Mouse (Mus musculus) liver (tissue): ENCODE data around the gene Ppp2r5a.

Experiments used
- DNase-seq: peaks from one replicate; pipeline ENCODE4 v3.0.0-alpha.2; 2020; ENCODE audit warnings: mixed read lengths

Ppp2r5a gene

GRCm38 (mm10) chr1:191375644-191375998 is 27.5 kb downstream of the Ppp2r5a start:
- no peak for DNase-seq

- peak; percentile 66 for DNase-seq
These were observed 28.0 kb downstream of the Ppp2r5a start for GRCm38 (mm10) chr1:191374993-191375643.

DNA sequence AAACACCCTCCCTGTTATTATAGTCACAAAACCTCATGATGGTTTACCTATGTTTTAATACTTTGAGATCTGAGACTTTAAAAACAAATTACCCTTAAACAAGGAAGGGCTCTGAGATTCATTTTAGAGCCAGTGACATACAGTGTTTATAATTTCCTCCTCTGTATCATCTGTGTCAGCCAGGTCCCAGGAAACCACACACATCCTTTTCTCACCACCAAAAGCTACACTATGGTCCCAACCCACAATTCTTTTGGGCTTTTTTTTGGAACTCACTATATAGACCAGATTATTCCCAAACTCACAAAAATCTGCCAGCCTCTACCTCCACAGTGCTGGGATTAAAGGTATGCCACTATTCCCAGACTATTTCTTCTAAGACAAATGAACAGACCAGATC is 33.9 kb downstream of the Ppp2r5a start:
- no peak for DNase-seq

- no peak for DNase-seq
These were observed 34.9 kb downstream of the Ppp2r5a start for GRCm38 (mm10) chr1:191368193-191368592.

DNA sequence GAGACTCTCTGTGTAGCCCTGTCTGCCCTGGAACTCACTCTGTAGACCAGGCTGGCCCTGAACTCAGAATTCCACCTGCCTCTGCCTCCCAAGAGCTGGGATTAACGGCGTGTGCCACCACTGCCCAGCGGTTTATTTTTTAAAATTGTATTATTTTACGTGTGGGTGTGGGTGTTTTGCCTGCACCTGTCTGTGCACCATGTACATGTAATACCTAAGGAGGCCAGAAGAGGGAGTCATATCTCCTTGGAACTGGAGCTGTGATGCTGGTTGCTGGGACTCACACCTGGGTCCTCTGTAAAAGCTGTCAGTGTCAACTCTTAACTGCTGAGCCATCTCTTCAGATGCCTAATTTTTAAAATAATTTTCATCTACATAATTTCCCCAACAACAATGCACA is 38.6 kb downstream of the Ppp2r5a start:
- no peak for DNase-seq

DNA sequence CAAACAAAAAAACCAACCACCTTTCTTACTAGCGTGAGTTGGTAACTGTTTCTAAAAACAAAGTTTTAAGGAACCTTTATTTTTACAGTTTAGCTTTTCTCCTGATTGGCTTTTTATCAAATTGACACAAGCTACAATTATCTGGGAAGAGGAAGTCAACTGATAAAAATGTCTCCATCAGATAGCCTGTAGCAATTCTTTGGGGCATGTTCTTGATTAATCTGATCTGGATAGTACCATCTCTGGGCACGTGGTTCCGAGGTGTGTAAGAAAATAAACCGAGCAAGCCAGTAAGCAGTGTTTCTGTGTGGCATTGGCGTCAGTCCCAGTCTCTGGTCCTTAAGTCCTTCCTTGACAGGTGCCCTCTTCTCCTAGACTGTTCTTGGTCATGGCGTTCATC is 40.7 kb downstream of the Ppp2r5a start:
- no peak for DNase-seq

GRCm38 (mm10) chr1:191359478-191359877 is 43.6 kb downstream of the Ppp2r5a start:
- DNase-seq: no peak

GRCm38 (mm10) chr1:191356936-191357335 is 46.1 kb downstream of the Ppp2r5a start:
- DNase-seq: no peak

- no peak for DNase-seq
These were observed 49.2 kb downstream of the Ppp2r5a start for GRCm38 (mm10) chr1:191353836-191354235.

- DNase-seq: peak; percentile 43
These were observed 50.1 kb downstream of the Ppp2r5a start for GRCm38 (mm10) chr1:191352786-191353488.

- no peak for DNase-seq
These were observed 52.7 kb downstream of the Ppp2r5a start for GRCm38 (mm10) chr1:191350355-191350754.

DNA sequence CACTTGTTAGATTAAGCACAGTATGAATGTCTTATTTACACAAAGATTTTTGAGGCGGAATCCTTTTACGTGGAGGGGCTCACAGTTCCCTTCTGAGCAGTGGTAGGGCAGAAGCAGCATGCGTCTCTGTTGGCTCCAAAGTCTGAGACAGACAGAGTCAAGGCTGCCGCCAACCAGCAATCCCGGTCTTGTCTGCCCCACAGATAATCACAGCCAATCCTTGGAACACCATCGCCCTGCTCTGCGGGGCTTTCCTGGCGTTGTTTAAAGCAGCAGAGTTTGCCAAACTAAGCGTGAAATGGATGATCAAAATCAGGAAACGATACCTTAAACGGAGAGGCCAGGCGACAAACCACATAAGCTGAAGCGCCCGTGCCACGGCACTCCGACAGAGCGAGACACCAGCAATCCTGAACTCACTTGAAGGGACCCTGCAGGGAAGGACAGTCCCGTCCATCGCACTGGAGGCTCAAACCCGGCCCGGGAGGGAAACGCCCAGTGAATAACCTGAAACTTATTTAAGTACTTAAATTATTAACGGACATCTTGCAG is 53.5 kb downstream of the Ppp2r5a start:
- DNase-seq: no peak

DNA sequence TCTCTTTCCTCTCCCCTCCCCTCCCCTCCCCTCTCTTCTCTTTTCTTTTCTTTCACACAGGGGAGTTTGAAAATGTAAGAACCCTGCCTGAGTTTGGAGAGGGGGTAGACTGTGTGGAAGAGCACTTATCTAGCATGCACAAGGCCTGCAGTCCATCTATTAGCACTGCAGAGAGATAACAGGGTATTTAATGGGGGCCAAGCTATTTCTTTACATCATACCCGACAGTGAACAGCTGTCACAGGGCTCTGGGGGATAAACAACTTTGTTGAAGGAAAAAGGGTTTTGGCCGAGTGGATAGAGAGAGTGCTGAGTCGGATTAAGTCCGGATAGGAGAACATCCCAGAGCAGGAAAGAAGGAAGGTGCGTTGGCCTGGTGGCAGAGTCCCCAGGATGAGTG is 54.1 kb downstream of the Ppp2r5a start:
- no peak for DNase-seq

DNA sequence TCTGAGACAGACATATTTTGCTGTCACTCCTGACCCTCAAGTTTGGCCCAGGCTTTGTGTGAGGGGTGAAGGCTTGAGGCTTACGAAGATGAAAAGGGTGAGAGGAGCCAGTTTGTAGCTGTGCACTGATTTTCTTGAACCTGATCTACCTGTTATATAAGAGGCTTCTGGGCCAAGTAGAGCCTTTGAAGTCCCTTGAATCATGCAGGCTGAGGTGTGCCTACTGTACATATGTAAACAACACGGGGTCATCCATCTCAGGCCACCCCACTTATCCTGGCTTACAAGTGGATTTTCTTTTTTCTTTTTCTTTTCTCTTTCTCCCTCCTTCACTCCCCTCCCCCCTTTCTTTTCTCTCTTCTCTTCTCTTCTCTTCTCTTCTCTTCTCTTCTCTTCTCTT is 54.5 kb downstream of the Ppp2r5a start:
- no peak for DNase-seq

- DNase-seq: no peak
These were observed 55.5 kb downstream of the Ppp2r5a start for GRCm38 (mm10) chr1:191347602-191348001.

DNA sequence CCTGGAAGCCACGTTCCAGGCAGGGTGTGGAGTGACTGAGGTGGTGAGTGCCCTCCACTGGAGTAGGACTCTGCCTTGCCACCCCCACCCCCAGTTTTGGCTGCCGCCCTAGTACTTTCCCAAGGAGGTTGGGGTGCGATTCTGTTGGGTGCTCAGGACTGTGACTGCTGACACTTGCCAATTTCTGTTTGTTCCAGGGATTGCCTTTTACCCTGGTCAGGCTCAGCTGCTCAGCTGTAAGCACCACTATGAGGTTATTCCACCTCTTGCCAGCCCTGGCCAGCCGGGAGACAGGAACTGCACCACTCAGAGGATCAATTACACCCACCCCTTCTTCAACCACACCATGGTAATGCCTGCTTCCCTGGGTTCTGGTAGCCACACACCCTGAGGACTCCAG is 62.5 kb downstream of the Ppp2r5a start:
- DNase-seq: no peak

DNA sequence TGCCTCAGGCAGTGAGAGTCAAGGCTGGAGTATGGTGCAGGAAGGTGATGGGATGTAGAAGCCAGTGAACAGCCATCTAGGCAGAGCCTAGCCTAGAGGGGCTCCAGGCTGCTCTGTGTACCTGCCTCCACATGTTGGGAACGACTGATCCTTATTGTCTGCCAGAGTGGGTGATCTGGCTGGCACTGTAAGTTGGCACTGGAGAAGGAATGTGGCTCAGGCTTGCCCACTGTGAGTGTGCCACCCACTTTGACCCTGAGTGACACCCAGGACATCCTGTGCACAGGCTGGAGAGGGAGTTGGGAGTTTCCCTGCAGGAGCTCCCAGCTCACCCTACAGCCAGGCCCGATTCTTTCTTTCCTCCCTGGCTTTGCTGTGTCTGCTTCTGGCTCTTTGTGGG is 63.2 kb downstream of the Ppp2r5a start:
- DNase-seq: no peak

- DNase-seq: no peak
These were observed 68.6 kb downstream of the Ppp2r5a start for GRCm38 (mm10) chr1:191334500-191334899.

DNA sequence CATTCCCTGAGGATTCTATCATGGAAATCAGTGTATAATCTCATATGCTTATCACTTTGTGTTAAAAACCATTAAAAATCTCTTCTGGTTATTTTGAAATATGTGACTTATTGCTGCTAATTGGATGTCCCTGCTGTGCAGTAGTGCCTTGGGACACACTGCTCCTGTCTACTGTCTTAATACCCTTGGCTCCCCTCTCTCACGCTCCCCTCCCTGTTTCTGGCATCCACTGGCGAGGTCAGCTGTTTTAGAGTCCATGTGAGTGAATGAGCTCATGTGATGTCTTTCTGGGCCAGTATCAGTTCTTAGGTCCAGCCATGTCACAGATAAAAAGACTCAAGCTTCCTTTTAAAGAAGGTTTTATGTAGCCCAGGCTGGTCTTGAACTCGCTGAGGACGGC is 72.7 kb downstream of the Ppp2r5a start:
- no peak for DNase-seq

- no peak for DNase-seq
These were observed 75.0 kb downstream of the Ppp2r5a start for GRCm38 (mm10) chr1:191328019-191328441.

- DNase-seq: no peak
These were observed 75.8 kb downstream of the Ppp2r5a start for GRCm38 (mm10) chr1:191327258-191327657.

GRCm38 (mm10) chr1:191326233-191326882 is 76.7 kb downstream of the Ppp2r5a start:
- peak; percentile 60 for DNase-seq

- DNase-seq: peak; percentile 96
These were observed 77.3 kb downstream of the Ppp2r5a start, which contains the start of gene Tmem206 for GRCm38 (mm10) chr1:191325726-191326232. Gene Tmem206 (plus strand): TSS chr1:191325912.
